Mouse (Mus musculus) intestine, embryonic 15.5 days (tissue): Measurements from ENCODE around the gene Echdc3. TPM values are rescaled to one million over a fixed set of nuclear protein-coding genes. Genes with fewer than 3 reads are reported as not detected.

ENCODE experiments used
- ATAC-seq: fragments of 200-750 bp; cut with Nextera tagmentation; 2 replicates; pipeline ENCODE4 v1.8.0; 2017; ENCODE audit warnings: moderate TSS enrichment, moderate library complexity
- H3K27ac ChIP-seq: fragments of 300-500 bp; sonication (generic); 2 replicates; pipeline ENCODE4 v1.5.1; 2015; ENCODE audit warnings: mild to moderate bottlenecking, inconsistent platforms
- H3K27me3 ChIP-seq: fragments of 300-500 bp; sonication (generic); replicated peaks from 2 replicates; pipeline ENCODE4 v1.6.1; 2015; ENCODE audit warnings: inconsistent platforms
- H3K36me3 ChIP-seq: fragments of 300-500 bp; sonication (generic); 2 replicates; pipeline ENCODE4 v1.6.1; 2015; ENCODE audit warnings: inconsistent platforms
- H3K4me1 ChIP-seq: fragments of 300-500 bp; sonication (generic); replicated peaks from 2 replicates; pipeline ENCODE4 v1.6.1; 2015; ENCODE audit warnings: inconsistent platforms
- H3K4me2 ChIP-seq: fragments of 300-500 bp; sonication (generic); replicated peaks from 2 replicates; pipeline ENCODE4 v1.6.1; 2015; ENCODE audit warnings: mild to moderate bottlenecking, inconsistent platforms
- H3K4me3 ChIP-seq: fragments of 300-500 bp; sonication (generic); replicated peaks from 2 replicates; pipeline ENCODE4 v1.5.1; 2015; ENCODE audit warnings: inconsistent platforms
- H3K9ac ChIP-seq: fragments of 300-500 bp; sonication (generic); 2 replicates; pipeline ENCODE4 v1.6.1; 2015; ENCODE audit warnings: inconsistent platforms
- H3K9me3 ChIP-seq: fragments of 300-500 bp; sonication (generic); 2 replicates; pipeline ENCODE4 v1.6.1; 2016; ENCODE audit warnings: inconsistent platforms
- WGBS: fragments of 180-500 bp; shearing (Covaris S2); methylation state at CpG from one replicate; pipeline ENCODE4 v1.1.7; 2015; 5-methylcytosine and 5-hydroxymethylcytosine counted together
- polyA plus RNA-seq: library from polyadenylated mRNA; unstranded; fragments of >200 nt; fragmentation: Nextera tagmentation; extraction: Ambion mirVana; gene quantifications from 2 replicates; pipeline ENCODE4 v1.2.1, GENCODE M21; 2015

Gene Echdc3
- polyA plus RNA-seq, 1 experiment from 2014 or later, result 12.0 TPM

DNA sequence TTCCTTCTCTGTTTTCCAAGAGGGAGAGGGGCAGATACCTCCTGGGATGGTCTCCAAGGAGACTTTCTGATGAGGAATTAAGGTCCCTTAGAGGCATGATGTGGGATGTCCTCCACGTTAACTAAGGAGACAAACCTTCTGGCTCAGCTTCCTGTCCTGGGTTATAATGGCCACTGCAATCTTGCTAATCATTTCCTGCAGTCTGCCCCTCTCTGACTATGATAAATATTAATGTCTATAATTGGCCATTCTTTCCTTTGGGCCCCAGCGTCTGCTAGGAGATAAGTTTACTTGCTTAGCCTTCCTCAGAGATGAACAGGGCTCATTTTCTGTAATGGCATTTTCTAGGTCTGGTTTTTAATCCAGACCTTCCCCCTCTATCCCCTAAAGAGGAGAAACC, 53.1 kb downstream of the Echdc3 start:
- Histone ChIP-seq H3K9me3 (no peaks in the 10 kb centered on the region), H3K9ac (no peak overlapping the region), H3K4me2 (no peak overlapping the region), H3K4me1 (peaks cover 18% of the 10 kb centered on the region), H3K27ac (peak overlapping the region; percentile 34; the same call in 1 of the 2 replicates), H3K4me3 (no peak overlapping the region), H3K27me3 (no peaks in the 10 kb centered on the region), H3K36me3 (no peaks in the 10 kb centered on the region)
- WGBS, result 15% methylated on average over 2 of the region's 2 CpGs
- no peak for ATAC-seq

DNA sequence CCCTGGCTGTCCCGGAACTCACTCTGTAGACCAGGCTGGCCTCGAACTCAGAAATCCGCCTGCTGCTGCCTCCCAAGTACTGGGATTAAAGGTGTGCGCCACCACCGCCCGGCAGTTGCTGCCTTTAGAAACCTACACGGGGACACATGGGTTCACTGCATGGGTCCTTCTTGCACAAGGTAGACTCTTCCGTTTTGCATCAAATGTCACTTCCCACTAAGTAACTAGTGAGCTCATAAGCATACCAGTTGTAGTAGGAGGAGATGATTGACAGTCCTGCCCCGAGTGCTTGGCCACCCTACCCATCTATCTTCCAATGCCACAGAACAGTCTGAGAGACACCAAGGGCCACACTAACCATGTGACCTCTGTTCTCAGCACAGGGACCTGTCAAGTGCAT, 53.6 kb downstream of the Echdc3 start:
- H3K4me2 ChIP-seq, result no peak overlapping the region
- 89% methylated on average over 9 of the region's 9 CpGs for WGBS
- no peaks in the 10 kb centered on the region for H3K9me3 ChIP-seq
- no peaks in the 10 kb centered on the region for H3K36me3 ChIP-seq
- H3K27me3 ChIP-seq, result no peaks in the 10 kb centered on the region
- H3K27ac ChIP-seq, result no peak overlapping the region
- H3K4me3 ChIP-seq, result no peak overlapping the region
- no peak for ATAC-seq
- H3K4me1 ChIP-seq, result peaks cover 14% of the 10 kb centered on the region
- H3K9ac ChIP-seq, result no peak overlapping the region

DNA sequence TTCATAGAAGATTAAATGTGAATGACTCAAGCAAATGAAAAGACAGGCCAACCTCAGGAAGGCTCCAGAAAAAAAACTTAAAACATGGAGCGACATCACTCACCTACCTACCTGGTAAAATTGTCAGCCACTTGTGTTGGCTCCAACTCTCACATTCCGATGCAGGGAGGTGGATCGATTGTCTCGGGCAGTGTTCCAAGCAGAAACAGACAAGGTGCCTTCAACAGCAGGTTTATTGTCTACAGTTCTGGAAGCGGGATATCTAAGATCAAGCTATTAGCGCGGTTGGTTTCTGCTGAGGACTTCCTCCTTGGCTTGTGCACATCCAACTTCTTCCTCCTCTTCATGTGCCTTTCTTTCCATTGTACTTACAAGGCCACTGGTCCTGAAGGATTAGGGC, 55.2 kb downstream of the Echdc3 start:
- Histone ChIP-seq H3K36me3 (no peaks in the 10 kb centered on the region), H3K9ac (no peak overlapping the region), H3K27me3 (no peaks in the 10 kb centered on the region), H3K4me3 (no peak overlapping the region), H3K9me3 (no peaks in the 10 kb centered on the region), H3K4me2 (no peak overlapping the region), H3K27ac (no peak overlapping the region), H3K4me1 (peaks cover 12% of the 10 kb centered on the region)
- WGBS, result 76% methylated on average over 7 of the region's 7 CpGs
- ATAC-seq, result no peak

DNA sequence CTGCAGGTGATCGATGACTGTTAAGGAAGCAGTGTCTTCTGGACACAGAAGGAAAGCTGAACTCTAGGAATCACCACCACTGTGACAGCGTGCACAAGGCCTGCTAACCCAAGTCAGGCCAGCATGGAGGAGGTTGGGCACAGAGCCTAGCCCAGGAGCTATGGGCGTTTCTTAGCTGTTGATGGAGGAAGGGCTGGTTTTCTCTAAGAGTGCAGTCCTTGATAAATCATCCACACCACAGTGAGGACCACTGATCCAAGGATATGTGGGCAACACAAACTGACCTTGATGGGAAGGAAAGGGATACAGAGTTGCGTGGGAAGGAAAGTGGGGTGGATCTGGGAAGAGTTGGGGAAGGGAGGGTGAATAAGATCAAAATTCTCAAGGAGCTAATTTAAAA, 55.6 kb downstream of the Echdc3 start:
- Histone ChIP-seq H3K9me3 (no peaks in the 10 kb centered on the region), H3K36me3 (no peaks in the 10 kb centered on the region), H3K4me1 (peaks cover 12% of the 10 kb centered on the region), H3K4me2 (no peak overlapping the region), H3K27ac (no peak overlapping the region), H3K27me3 (no peaks in the 10 kb centered on the region), H3K9ac (no peak overlapping the region), H3K4me3 (no peak overlapping the region)
- WGBS, result 86% methylated on average over 4 of the region's 4 CpGs
- no peak for ATAC-seq

DNA sequence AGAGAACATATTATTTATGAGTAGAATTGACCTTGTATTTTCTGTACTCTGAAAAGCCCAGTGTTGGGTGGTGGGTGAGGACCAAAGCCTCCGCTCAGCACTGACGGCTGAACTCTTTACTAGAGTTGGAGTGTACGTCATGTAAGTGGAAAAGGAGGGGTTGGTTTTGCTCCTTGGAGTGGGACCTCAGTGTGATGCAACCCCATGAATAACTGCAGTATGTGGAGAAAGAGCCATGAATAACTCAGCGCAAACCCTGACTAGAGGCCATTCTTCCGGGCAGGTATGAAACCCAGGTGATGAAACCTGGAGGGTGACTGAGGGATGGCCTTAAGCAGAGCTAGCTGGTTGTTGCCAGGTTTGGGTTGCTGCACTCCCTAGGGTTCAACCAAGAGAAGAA, 63.0 kb downstream of the Echdc3 start:
- H3K4me2 ChIP-seq, result no peak overlapping the region
- no peaks in the 10 kb centered on the region for H3K27me3 ChIP-seq
- H3K9me3 ChIP-seq, result no peaks in the 10 kb centered on the region
- no peak overlapping the region for H3K27ac ChIP-seq
- no peaks in the 10 kb centered on the region for H3K4me1 ChIP-seq
- H3K36me3 ChIP-seq, result no peaks in the 10 kb centered on the region
- no peak overlapping the region for H3K9ac ChIP-seq
- ATAC-seq, result no peak
- H3K4me3 ChIP-seq, result no peak overlapping the region
- WGBS, result 91% methylated on average over 5 of the region's 5 CpGs

DNA sequence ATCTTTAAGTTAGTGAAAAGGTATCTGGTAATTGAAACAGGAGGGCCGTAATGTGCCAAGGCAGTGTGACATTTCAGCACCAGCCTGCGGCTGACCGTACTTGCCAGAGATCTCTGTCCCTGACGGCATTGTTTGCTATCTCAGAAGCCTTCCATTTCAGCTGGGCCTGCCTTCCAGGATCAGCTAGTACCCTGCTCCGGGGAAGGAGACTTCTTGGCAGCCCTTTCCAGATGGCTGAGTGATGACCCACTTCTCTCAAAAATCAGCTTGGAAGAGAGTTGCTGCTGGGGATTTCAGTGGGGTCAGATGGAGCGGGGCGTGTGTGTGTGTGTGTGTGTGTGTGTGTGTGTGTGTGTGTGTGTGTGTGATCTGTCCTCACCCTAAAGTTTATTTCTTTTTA, 65.9 kb downstream of the Echdc3 start:
- no peaks in the 10 kb centered on the region for H3K4me1 ChIP-seq
- no peak overlapping the region for H3K27ac ChIP-seq
- no peaks in the 10 kb centered on the region for H3K36me3 ChIP-seq
- H3K27me3 ChIP-seq, result no peaks in the 10 kb centered on the region
- H3K9me3 ChIP-seq, result no peaks in the 10 kb centered on the region
- no peak overlapping the region for H3K9ac ChIP-seq
- no peak overlapping the region for H3K4me2 ChIP-seq
- WGBS, result 81% methylated on average over 7 of the region's 7 CpGs
- no peak overlapping the region for H3K4me3 ChIP-seq
- no peak for ATAC-seq

DNA sequence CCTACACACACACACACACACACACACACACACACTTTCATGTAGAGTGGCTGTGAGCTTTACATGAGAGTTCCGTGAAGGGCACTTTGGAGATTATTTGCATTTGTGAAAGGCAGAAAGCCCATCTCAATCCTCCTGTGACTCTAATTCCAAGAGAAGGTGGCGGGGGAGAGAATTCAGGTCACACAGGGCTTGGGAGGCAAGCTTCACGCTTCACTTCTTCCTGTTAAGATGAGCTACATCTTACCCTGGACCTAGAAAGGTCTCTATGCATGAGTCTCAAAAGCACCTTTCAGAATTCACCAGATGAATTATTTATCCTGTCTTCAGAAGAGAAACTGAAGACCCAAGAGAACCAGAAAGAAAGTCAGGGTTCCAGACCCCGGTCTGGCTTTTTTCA, 66.6 kb downstream of the Echdc3 start:
- Histone ChIP-seq H3K36me3 (no peaks in the 10 kb centered on the region), H3K27me3 (no peaks in the 10 kb centered on the region), H3K4me1 (no peaks in the 10 kb centered on the region), H3K9ac (no peak overlapping the region), H3K4me2 (no peak overlapping the region), H3K4me3 (no peak overlapping the region), H3K27ac (no peak overlapping the region), H3K9me3 (no peaks in the 10 kb centered on the region)
- ATAC-seq, result no peak
- 80% methylated on average over 4 of the region's 4 CpGs for WGBS

DNA sequence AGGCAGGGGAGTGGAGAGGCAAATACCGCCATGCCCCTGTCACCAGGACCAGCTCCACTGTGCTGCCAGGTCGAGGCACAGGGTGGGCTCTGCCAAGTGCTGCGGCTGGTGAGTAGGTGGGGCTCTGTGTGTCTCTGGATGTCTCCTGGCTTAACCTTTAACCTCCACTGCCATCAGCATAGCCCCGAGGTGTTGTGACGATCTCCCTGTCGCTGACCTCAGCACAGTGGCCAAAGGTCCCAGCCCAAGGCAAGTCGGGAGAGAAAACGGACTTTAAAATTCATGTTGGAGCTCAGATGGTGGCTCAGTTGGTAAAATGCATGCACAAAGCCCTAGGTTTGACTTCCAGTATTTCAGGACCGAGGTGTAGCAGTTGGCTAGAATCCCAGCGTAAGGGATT, 67.2 kb downstream of the Echdc3 start:
- H3K4me1 ChIP-seq, result no peaks in the 10 kb centered on the region
- H3K36me3 ChIP-seq, result no peaks in the 10 kb centered on the region
- H3K9ac ChIP-seq, result no peak overlapping the region
- H3K27ac ChIP-seq, result no peak overlapping the region
- H3K9me3 ChIP-seq, result no peaks in the 10 kb centered on the region
- H3K27me3 ChIP-seq, result no peaks in the 10 kb centered on the region
- WGBS, result 69% methylated on average over 10 of the region's 10 CpGs
- ATAC-seq, result no peak
- no peak overlapping the region for H3K4me2 ChIP-seq
- H3K4me3 ChIP-seq, result no peak overlapping the region

DNA sequence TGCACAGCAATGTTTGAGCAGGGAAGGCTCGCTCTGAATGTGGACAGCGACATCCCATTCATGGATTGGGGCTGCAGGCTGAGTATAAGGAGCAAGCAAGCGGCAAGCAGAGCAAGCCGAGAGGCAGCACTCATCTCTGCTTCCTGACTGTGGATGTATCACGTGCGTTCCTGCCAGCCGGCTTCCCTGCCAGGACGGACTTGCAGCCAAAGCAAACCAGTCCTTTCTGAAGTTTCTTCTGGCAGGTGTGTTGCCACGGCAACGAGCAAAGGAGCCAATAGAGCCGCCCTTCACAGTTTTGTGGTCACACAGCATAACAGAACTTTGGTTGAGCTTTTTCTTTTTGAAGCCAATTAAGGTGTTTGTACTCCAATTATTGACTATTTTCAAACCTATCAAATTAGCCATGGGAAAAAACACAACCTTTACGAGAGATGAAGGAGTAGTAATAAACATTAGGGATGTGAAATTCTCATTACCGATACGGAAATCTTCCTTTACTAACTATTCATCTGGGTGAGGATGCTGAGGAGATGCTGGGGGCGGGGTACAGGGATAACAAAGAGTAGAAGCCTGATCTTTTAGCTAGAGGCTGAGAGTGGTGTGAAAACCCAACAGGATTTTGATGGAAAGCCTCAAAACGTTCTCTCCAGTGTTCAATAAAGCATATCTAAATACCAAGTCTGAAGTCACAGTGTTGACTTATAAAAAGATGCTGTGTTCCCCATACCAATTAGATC, 69.7 kb downstream of the Echdc3 start:
- H3K36me3 ChIP-seq, result no peaks in the 10 kb centered on the region
- no peaks in the 10 kb centered on the region for H3K27me3 ChIP-seq
- WGBS, result 78% methylated on average over 16 of the region's 16 CpGs
- ATAC-seq, result no peak
- H3K9me3 ChIP-seq, result no peaks in the 10 kb centered on the region
- no peaks in the 10 kb centered on the region; the same call in 1 of the 2 replicates for H3K4me1 ChIP-seq
- H3K9ac ChIP-seq, result no peak overlapping the region
- H3K4me2 ChIP-seq, result no peak overlapping the region
- H3K27ac ChIP-seq, result no peak overlapping the region
- no peak overlapping the region for H3K4me3 ChIP-seq

DNA sequence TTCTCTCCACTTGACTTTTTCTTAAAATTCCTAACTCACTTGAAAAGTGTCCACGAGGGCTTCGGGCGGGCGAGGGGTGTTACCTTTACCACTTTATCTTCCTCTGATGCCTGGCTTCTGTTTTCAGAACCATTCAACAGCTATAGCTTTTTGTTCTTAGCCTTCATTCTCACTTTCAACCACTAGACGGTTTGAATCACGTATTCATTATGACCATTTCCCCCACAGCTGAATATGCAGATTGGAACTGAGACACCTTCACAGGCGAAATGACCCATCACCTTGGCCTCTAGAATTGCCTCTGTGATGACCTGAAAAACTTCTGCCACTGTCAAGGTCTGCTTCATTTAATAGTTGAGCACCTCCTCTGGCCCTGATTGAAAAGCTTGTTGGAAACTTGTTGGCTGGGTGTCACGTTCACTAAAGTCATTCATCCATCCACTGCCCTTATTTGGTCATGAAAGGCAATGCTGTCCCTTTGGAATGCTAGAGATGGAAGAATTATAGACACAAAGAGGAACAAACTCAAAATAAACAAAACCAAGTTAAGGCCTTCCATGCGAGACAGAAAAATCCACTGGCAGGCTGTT, 72.2 kb downstream of the Echdc3 start:
- H3K4me1 ChIP-seq, result no peaks in the 10 kb centered on the region; the same call in 1 of the 2 replicates
- WGBS, result 82% methylated on average over 9 of the region's 9 CpGs
- H3K36me3 ChIP-seq, result no peaks in the 10 kb centered on the region
- no peak overlapping the region for H3K4me3 ChIP-seq
- no peak overlapping the region for H3K4me2 ChIP-seq
- H3K27me3 ChIP-seq, result no peaks in the 10 kb centered on the region
- no peak for ATAC-seq
- H3K9ac ChIP-seq, result no peak overlapping the region
- no peaks in the 10 kb centered on the region for H3K9me3 ChIP-seq
- no peak overlapping the region for H3K27ac ChIP-seq

Other genes starting within 250 kb of the Echdc3 start
- gene Proser2, start 82.8 kb downstream of the Echdc3 start, polyA plus RNA-seq, result 27.3 and 27.7 TPM in 2 replicates
- gene Usp6nl, start 109.6 kb upstream of the Echdc3 start, polyA plus RNA-seq, result 9.4 and 11.8 TPM in 2 replicates